Mouse (Mus musculus) olfactory bulb, adult 2 months (tissue): Measurements from ENCODE around the gene Myd88. TPM values are rescaled to one million over a fixed set of nuclear protein-coding genes. Genes with fewer than 3 reads are reported as not detected.

Source experiments
- H3K27ac ChIP-seq: fragments of 200-500 bp; 2 replicates; pipeline ENCODE4 v1.5.1; 2012; ENCODE audit warnings: low read depth, low read length; ENCODE audit not compliant: insufficient read depth
- H3K4me1 ChIP-seq: fragments of 200-500 bp; 2 replicates; pipeline ENCODE4 v1.6.1; 2012; ENCODE audit warnings: low read length; ENCODE audit not compliant: control insufficient read depth, insufficient read depth
- H3K4me3 ChIP-seq: fragments of 200-500 bp; 2 replicates; pipeline ENCODE4 v1.5.1; 2012; ENCODE audit warnings: mild to moderate bottlenecking, low read depth, low read length, moderate library complexity; ENCODE audit not compliant: insufficient read depth
- CTCF ChIP-seq: fragments of 200-500 bp; IDR thresholded peaks from 2 replicates; pipeline ENCODE4 v1.5.1; 2012; ENCODE audit warnings: low read depth, mild to moderate bottlenecking, low read length, moderate library complexity; ENCODE audit not compliant: insufficient read depth
- POLR2A ChIP-seq: fragments of 200-500 bp; IDR thresholded peaks from 2 replicates; pipeline ENCODE4 v1.6.1; 2012; ENCODE audit warnings: mild to moderate bottlenecking, low read depth, low read length, moderate library complexity; ENCODE audit not compliant: insufficient read depth
- WGBS: fragments of 180-500 bp; shearing (Covaris S2); methylation state at CpG from one replicate; pipeline ENCODE4 v1.1.7; 2018; 5-methylcytosine and 5-hydroxymethylcytosine counted together
- polyA plus RNA-seq: library from polyadenylated mRNA; stranded (reverse); fragments of >200 nt; gene quantifications from 2 replicates; pipeline ENCODE4 v1.2.4, GENCODE M21; 2012; ENCODE audit warnings: low replicate concordance; ENCODE audit not compliant: missing spikeins, insufficient read depth, insufficient read length

The Myd88 gene
- polyA plus RNA-seq, 1 experiment, result not detected

DNA sequence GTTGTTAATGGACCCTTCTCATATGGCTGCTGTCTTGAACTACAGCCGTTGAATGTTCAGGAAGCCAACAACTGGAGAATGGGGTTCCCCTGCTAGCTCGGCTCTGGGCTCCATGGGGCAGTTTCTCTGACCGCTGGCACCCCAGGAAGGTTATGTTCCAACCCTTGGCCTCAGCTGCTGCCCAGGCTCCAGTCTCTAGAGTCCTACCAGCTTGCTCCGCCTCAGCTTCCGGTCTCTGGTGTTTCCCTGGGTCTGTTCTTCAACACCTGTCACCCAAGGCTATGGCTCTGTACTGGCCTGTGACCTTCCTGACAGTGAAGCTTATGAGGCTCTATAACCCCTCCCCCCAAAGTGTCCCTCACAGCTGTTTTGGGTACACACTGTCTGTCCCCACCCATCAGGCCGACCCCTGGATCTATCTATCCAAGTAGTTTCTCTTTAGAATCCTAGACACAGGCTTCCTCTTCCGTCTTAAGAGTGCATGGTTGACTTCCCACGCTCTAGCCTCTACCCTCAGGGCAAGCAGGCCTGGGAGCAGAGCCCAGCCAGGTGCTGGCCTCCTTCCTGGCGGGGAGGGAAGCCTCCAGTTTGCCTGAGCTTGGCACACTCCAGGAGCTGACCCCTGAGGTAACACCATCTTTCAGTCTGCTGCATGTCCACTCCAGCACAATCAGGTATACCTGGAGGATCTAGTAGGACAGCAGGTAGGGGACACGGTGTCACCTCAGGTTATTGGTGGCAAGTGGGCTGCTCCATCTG, 9.9 kb upstream of the Myd88 start:
- WGBS, result 85% methylated on average over 10 of the region's 10 CpGs
- TF ChIP-seq CTCF (no peak), POLR2A (no peak)
- Histone ChIP-seq H3K4me1 (no peaks in the 10 kb centered on the region), H3K4me3 (no peak overlapping the region), H3K27ac (no peak overlapping the region)

DNA sequence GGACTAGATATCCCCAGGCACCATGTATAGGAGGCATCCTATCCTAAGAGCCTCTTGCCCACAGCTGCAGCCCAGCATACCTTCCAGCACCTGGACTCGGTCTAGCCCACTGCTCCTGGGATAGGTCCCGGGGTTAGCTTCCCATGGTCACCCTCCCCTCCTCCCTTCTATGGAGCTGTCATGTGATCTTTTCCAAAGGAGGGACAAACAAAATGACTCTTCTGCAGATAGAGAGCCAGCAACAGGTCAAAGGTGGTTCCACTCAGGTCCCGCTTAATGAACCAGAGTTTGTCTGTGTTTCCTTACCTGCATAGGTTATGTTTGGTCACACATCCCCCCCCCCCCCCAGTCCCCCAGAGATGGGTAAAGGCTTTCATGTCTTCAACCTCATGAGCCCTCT, 9.3 kb upstream of the Myd88 start:
- TF ChIP-seq CTCF (no peak), POLR2A (no peak)
- Histone ChIP-seq H3K27ac (no peak overlapping the region), H3K4me3 (no peak overlapping the region), H3K4me1 (no peaks in the 10 kb centered on the region)
- 92% methylated on average over 3 of the region's 3 CpGs for WGBS

DNA sequence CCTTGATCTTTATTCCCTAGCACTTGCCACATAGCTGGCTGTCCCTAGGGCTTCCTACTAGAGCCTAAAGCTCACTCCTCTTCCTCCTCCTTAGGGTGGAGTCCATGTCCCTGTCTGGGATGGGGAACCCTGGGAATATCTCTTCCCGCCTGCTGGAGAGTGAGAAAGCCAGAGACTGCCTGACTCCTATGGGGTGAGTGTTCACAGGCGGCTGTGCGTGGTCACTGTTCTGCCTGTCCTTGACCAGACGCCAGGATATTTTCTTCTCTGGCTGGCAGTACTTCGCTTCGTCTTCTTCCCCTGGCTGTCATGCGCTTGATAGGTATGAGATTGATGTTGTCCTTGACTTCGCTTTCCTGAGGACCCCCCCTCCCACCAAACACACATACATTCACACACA, 5.2 kb upstream of the Myd88 start:
- Histone ChIP-seq H3K4me1 (peaks cover 9% of the 10 kb centered on the region), H3K27ac (no peak overlapping the region), H3K4me3 (no peak overlapping the region)
- TF ChIP-seq POLR2A (no peak), CTCF (no peak)
- 94% methylated on average over 8 of the region's 8 CpGs for WGBS

DNA sequence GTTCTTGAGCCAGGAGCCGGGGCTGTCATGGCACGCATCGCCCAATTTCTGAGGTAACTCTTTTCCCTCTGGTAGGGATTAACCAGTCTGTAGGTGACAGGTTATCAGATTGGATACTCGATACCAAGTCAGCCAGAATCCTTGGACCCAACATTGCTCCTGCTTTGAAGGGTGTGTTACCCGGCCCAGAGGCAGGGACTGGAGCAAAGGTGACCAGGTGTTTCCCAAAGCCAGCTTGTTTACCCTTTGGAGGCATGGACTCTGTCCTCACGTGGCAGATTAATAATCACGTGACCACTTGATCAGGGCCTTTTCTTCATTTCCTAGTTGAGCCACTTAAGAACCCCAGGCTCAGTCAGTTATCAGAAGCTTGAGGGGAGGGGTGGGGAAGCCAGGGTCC, 1.5 kb upstream of the Myd88 start:
- WGBS, result 87% methylated on average over 7 of the region's 7 CpGs
- H3K27ac ChIP-seq, result no peak overlapping the region
- no peak for TF ChIP-seq CTCF
- no peak for TF ChIP-seq POLR2A
- H3K4me3 ChIP-seq, result no peak overlapping the region
- H3K4me1 ChIP-seq, result peaks cover 19% of the 10 kb centered on the region

DNA sequence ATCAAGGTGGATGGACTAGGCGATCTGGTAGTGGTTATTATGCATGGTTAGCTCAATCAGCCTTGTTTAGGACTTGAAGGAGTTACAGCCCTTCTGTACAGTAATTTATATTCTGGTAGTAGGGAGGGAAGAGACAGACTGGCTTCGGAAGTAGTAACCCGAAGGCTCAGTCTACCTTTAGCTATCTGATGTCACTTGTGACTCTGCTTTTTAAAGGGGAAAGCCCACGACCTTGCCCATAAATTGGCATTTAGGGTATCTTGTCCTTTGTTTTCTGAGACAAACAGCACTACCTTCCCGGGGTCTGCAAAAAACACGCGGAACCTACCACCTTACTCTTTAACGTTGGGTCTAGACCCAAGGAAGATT, 1.0 kb downstream of the Myd88 start:
- 3% methylated on average over 8 of the region's 8 CpGs for WGBS
- peak overlapping the region; percentile 89 for H3K4me3 ChIP-seq
- TF ChIP-seq POLR2A (no peak), CTCF (no peak)
- peak overlapping the region; percentile 90 for H3K27ac ChIP-seq
- peaks cover 19% of the 10 kb centered on the region for H3K4me1 ChIP-seq

DNA sequence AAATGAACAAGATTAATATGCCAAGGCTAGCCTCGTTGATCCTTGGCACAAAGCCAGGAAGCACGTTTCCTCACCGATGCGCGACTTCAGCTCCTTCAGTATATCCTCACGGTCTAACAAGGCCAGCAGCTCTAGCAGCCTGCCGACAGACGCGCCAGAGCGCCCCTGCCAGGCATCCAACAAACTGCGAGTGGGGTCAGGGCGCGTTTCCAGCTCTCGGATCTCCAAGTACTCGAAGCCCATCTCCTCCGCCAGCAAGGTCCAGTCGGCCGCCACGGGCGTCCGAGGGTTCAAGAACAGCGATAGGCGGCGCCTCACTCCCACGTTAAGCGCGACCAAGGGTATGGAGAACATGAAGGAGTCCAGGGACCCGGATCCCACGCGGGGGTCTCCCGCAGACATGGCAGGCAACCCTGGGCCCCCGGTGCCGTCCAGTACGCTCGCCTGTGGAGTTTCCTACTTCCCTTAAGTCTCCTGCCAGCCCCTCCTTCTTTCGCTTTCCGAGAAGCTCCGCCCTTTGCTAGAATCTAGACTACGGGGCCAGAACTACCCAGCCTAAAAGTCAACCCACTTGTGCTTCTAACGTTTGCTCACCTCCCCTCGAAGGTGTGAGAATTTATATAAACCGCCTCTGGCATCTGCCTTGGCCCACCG, 1.5 kb downstream of the Myd88 start, which contains the start of gene Acaa1a:
Gene Acaa1a, plus strand, starts transcription at position 119 of the 654 bp plus-strand sequence.
- Histone ChIP-seq H3K27ac (peak within 1 kb of the TSS; percentile 90), H3K4me3 (peak within 1 kb of the TSS; percentile 89), H3K4me1 (peaks cover 19% of the 10 kb centered on the region)
- WGBS, result under 1% methylated on average over 43 of the region's 43 CpGs
- TF ChIP-seq CTCF (no peak), POLR2A (no peak)

DNA sequence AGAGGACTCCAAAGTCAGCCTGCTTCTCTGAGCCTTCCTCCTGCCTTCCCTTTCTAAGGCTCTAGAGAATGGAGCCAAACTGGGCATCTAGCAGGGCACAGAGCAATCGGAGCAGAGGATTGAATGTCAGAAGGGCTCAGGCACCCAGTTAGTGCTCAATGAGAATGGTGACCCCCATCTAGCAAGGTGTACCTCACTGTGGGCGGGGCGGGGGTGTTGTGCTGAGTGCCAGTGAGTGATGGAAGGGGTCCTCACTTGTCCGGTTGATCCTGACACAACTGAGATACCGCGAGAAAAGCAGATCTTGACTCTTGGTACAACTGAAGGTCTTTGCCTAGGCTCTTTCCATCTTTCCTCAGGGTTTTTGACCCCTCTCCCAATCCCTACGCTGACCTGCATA, 2.1 kb downstream of the Myd88 start:
- 60% methylated on average over 7 of the region's 7 CpGs for WGBS
- TF ChIP-seq POLR2A (no peak), CTCF (no peak)
- Histone ChIP-seq H3K4me1 (peaks cover 19% of the 10 kb centered on the region), H3K4me3 (peak overlapping the region; percentile 70), H3K27ac (no peak overlapping the region)

DNA sequence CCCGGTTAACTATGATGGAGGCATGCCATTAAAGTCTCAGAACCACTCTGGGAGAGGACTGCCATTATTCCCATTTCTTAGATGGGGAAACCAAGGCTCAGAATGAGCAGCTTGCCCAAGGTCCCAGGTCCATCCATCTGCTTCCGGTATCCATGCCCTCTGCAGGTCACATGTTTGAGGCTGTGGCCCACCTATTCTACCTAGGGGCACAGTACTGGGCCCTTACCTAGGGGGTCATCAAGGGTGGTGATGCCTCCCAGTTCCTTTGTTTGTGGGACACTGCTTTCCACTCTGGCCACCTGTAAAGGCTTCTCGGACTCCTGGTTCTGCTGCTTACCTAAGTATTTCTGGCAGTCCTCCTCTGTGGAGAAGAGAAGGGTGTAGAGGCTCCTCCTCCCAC, 2.9 kb downstream of the Myd88 start:
- TF ChIP-seq POLR2A (no peak), CTCF (no peak)
- Histone ChIP-seq H3K4me3 (no peak overlapping the region), H3K4me1 (peaks cover 19% of the 10 kb centered on the region), H3K27ac (no peak overlapping the region)
- 93% methylated on average over 3 of the region's 3 CpGs for WGBS

DNA sequence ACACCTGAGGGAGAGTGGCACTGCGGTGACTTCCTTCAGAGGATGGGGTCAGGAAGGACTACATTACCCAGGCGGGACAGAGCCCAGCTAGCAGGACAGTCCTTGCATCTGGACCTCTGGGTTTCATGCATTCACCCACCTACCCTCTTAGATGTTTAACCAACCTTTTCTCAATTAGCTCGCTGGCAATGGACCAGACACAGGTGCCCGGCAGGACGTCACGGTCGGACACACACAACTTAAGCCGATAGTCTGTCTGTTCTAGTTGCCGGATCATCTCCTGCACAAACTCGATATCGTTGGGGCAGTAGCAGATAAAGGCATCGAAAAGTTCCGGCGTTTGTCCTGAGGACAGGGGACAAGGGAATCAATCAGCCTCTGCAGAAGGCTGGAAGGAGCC, 3.4 kb downstream of the Myd88 start:
- 94% methylated on average over 14 of the region's 14 CpGs for WGBS
- Histone ChIP-seq H3K27ac (no peak overlapping the region), H3K4me1 (peaks cover 18% of the 10 kb centered on the region), H3K4me3 (no peak overlapping the region)
- TF ChIP-seq POLR2A, result no peak
- no peak for TF ChIP-seq CTCF

DNA sequence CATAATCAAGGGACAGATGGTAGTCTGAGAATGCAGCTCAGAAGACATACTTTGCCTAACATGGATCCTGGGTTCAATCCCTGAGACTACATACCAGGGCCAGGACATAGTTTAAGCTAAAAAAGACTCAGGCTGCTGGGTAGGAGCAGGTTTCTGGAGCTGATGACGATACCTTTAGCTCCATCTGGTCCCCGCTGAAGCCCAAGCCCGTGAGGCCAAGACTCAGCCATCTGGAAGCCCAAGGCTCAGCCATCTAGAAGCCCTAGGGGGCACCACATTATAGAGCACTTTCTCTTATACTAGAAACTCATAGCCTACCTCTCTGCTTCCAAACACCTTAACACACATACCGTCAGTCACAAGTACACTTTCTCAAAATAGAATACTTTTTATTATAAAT, 5.6 kb downstream of the Myd88 start:
- no peak overlapping the region for H3K27ac ChIP-seq
- no peak overlapping the region for H3K4me3 ChIP-seq
- peaks cover 10% of the 10 kb centered on the region for H3K4me1 ChIP-seq
- 88% methylated on average over 4 of the region's 4 CpGs for WGBS
- no peak for TF ChIP-seq POLR2A
- TF ChIP-seq CTCF, result no peak
